Mouse (Mus musculus) thymus, postnatal 0 days (tissue): ENCODE measurements around the gene Krcc1. TPM values are rescaled to one million over a fixed set of nuclear protein-coding genes. Genes with fewer than 3 reads are reported as not detected.

Source experiments
- DNase-seq: peaks from one replicate; pipeline ENCODE4 v3.0.0-alpha.2; 2015; ENCODE audit warnings: low spot score
- microRNA-seq: library from miRNA; unstranded; fragments of <30 nt; microRNA quantifications from one replicate; pipeline ENCODE4, GENCODE M21; 2016; ENCODE audit warnings: borderline number of aligned reads
- polyA plus RNA-seq: library from polyadenylated mRNA; unstranded; fragments of >200 nt; fragmentation: Nextera tagmentation; extraction: Ambion mirVana; gene quantifications from 2 replicates; pipeline ENCODE4 v1.2.1, GENCODE M21; 2015

Gene Krcc1
- polyA plus RNA-seq, 1 experiment from 2014 or later: 98.4 TPM

DNA sequence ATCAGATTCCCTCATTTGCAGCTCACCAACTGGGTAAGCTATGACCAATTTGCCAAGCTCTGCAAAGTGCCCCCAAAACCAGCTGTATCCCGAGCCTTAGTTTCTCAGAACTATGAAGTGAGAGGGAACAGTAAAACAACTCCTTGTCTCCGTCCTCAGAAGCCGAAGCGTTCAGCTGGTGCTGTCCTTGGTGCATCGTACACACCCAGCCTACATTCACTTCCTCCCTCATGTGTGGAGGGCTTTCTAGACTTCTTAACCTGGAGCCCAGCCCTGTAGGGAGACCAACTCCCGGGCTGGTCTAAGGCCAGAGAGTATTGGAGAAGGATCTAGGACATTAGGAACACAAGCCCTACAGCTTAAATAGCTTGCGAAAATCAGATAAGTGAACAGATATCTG, 59.0 kb downstream of the Krcc1 start:
- DNase-seq: peak; percentile 30

DNA sequence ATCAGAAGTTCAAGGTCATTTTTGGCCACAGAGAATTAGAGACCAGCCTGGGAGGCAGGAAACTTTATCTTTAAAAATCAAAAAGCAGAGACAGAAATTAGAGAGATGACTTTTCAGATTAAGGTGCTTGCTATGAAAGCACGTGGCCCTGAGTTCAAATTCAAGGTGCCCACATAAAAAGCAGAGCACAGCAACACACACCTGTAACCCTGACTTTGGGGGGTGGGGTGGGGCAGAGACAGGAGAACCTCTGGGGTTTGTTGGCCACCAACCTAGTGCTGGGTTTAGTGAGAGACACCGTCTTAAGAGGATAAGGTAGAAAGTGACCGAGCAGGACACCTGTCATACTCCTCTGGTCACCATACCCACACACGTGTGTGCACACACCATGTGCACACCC, 60.0 kb downstream of the Krcc1 start:
- peak; percentile 43 for DNase-seq

DNA sequence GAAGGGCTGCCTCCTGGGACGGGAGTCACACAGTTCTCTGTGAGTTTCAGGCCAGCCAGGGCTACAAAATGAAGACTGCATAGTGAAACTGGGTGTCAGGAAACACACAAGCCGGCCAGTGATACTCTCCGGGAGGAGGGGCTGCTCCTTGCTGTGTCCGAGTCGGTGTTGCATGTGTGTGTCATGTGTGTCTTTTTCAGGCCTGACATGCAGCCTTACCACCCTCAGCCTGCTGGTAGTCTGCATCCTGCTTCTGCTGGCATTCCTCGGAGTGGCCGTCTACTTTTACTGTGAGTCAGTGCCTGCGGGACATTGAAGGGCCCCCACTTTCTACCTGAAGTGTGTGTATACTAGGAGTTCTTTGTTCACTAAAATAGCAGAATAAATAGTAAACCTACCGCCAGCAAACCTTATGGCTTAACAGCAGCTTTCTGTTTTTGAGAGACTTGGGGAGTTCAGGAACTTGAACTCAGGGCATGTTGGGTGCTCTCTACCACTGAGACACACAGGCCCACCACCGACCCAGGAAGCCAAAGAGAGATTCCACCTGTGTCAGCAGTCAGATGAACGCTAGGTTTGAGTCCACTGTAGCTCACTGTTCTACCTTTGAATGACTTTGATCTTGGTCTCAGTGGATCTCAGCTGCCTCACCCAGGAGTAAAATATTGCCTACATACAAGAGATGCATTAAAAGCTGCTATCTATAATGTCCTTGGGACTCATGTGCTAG, 60.9 kb downstream of the Krcc1 start:
- DNase-seq: peak; percentile 65

DNA sequence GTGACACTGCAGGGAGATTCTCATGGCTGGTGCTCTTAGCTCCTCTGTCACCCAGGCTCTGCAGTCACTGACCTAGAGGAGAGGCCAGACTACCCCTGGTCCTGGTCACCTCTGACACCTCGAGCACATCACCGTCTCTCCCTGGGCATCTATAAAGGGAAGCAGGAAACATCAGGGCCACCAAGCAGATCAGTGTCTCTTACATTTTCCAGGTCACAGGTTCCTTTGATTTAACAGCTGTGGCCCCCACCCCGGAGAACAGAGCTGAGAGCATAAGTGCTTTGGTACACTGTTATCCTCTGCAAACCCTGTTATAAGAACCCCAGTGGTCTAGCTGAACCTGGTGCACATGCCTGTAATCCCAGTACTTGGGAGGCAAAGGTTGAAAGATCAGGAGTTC, 61.6 kb downstream of the Krcc1 start:
- DNase-seq: peak; percentile 87

DNA sequence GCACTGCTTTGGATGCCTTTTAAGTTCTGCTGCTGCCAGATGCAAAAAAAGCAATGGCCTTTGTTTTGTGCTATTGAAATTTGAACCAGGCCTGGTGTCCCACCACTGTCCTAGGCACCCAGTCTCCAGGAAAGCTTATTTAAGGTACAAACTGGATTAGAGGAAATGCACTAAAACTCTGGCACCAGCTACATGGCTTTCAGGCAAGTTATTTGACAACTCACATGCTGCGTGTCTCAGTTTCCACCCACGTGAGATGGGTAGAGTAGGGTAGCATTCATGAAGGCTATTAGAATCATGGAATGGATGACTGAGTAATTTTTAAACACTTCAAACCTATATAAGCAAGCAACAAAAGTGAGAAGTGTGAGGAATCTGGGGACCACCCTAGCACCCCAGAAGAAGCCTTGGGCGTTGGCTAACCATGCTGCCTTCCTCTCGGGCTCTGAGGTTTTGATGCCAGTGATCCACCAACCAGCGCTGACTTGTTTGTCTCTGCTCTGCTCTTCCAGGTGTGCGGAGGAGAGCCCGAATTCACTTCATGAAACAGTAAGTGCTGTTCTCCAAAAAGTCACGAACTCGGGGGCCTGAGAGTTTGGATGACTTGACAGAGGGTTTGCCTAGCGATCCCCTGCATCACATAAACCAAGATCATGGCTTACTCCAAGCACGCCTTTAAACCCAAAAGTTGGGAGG, 62.2 kb downstream of the Krcc1 start:
- peak; percentile 77 for DNase-seq

Small RNAs within 50 kb of the gene (microRNA-seq; reads per million reads assigned to microRNA genes)
- 36.2 reads per million, percentile 35 among the genes with 10 or more reads in this experiment for gene Mir8112

Other genes with a start within 250 kb of the Krcc1 start
- 7.8 and 11.3 TPM in 2 replicates for gene Thnsl2, start 127.2 kb upstream of the Krcc1 start, polyA plus RNA-seq
- 1.3 and 2.3 TPM in 2 replicates for gene Fabp1, start 71.8 kb upstream of the Krcc1 start, polyA plus RNA-seq
- 2.3 and 3.7 TPM in 2 replicates for gene Smyd1, start 50.6 kb downstream of the Krcc1 start, polyA plus RNA-seq
- gene Cd8b1, start 51.1 kb downstream of the Krcc1 start, polyA plus RNA-seq: 1,203 and 1,244 TPM in 2 replicates
- 664 and 665 TPM in 2 replicates for gene Cd8a, start 101.8 kb downstream of the Krcc1 start, polyA plus RNA-seq
- 311 and 342 TPM in 2 replicates for gene Rmnd5a, start 169.0 kb downstream of the Krcc1 start, polyA plus RNA-seq
- gene Rnf103, start 222.2 kb downstream of the Krcc1 start, polyA plus RNA-seq: 12.1 and 13.8 TPM in 2 replicates